Mouse (Mus musculus) embryonic facial prominence, embryonic 11.5 days (tissue): Measurements from ENCODE around the gene Gm11627. TPM values are rescaled to one million over a fixed set of nuclear protein-coding genes. Genes with fewer than 3 reads are reported as not detected.
"Not testable (repeated sequence)": the region's sequence is repeated elsewhere in the genome, so short reads cannot be mapped to it uniquely, and the experiment has no call there.

Experiments used
- ATAC-seq: fragments of 200-750 bp; cut with Nextera tagmentation; replicated peaks from 2 replicates; pipeline ENCODE4 v1.8.0; 2017; ENCODE audit warnings: low read depth; ENCODE audit not compliant: insufficient number of reproducible peaks, low FRiP score, low TSS enrichment
- DNase-seq: peaks from one replicate; pipeline ENCODE4 v3.0.0-alpha.2; 2015; ENCODE audit warnings: low spot score
- H3K27ac ChIP-seq: fragments of 300-500 bp; sonication (generic); replicated peaks from 2 replicates; pipeline ENCODE4 v1.5.1; 2014; ENCODE audit warnings: mild to moderate bottlenecking, low read depth, low read length, control low read depth
- H3K27me3 ChIP-seq: fragments of 300-500 bp; sonication (generic); 2 replicates; pipeline ENCODE4 v1.6.1; 2014; ENCODE audit warnings: mild to moderate bottlenecking, low read length, moderate library complexity, mixed read lengths; ENCODE audit not compliant: control insufficient read depth, insufficient read depth
- H3K36me3 ChIP-seq: fragments of 300-500 bp; sonication (generic); replicated peaks from 2 replicates; pipeline ENCODE4 v1.6.1; 2014; ENCODE audit warnings: low read depth, mild to moderate bottlenecking, low read length, moderate library complexity, mixed read lengths; ENCODE audit not compliant: control insufficient read depth, insufficient read depth
- H3K4me1 ChIP-seq: fragments of 300-500 bp; sonication (generic); 2 replicates; pipeline ENCODE4 v1.6.1; 2014; ENCODE audit warnings: low read length, mixed read lengths; ENCODE audit not compliant: control insufficient read depth, insufficient read depth
- H3K4me2 ChIP-seq: fragments of 300-500 bp; sonication (generic); 2 replicates; pipeline ENCODE4 v1.6.1; 2014; ENCODE audit warnings: low read depth, mild to moderate bottlenecking, control low read depth, low read length, moderate library complexity
- H3K4me3 ChIP-seq: fragments of 300-500 bp; sonication (generic); 2 replicates; pipeline ENCODE4 v1.5.1; 2014; ENCODE audit warnings: low read depth, low read length, control low read depth
- H3K9ac ChIP-seq: fragments of 300-500 bp; sonication (generic); replicated peaks from 2 replicates; pipeline ENCODE4 v1.6.1; 2014; ENCODE audit warnings: mild to moderate bottlenecking, control low read depth, low read length
- H3K9me3 ChIP-seq: fragments of 300-500 bp; sonication (generic); replicated peaks from 2 replicates; pipeline ENCODE4 v1.6.1; 2016; ENCODE audit warnings: mild to moderate bottlenecking, low read length, inconsistent platforms, mixed read lengths; ENCODE audit not compliant: control insufficient read depth
- WGBS: fragments of 180-500 bp; shearing (Covaris S2); extraction: QIAGEN DNeasy Blood & Tissue Kit; methylation state at CpG from one replicate; pipeline ENCODE4 v1.1.7; 2014; 5-methylcytosine and 5-hydroxymethylcytosine counted together
- polyA plus RNA-seq: library from polyadenylated mRNA; unstranded; fragments of >200 nt; fragmentation: Nextera tagmentation; extraction: Ambion mirVana; gene quantifications from 2 replicates; pipeline ENCODE4 v1.2.1, GENCODE M21; 2014

Gene Gm11627
- polyA plus RNA-seq, 1 experiment from 2014 or later: 10.6 TPM

GRCm38 (mm10) chr11:102565741-102566140, 13.5 kb downstream of the Gm11627 start:
- no peak overlapping the region for H3K4me3 ChIP-seq
- H3K27me3 ChIP-seq: no peaks in the 10 kb centered on the region
- H3K9ac ChIP-seq: no peak overlapping the region
- H3K9me3 ChIP-seq: no peaks in the 10 kb centered on the region
- ATAC-seq (no peak), DNase-seq (no peak)
- no peaks in the 10 kb centered on the region for H3K4me1 ChIP-seq
- H3K36me3 ChIP-seq: no peaks in the 10 kb centered on the region
- no peak overlapping the region for H3K4me2 ChIP-seq
- H3K27ac ChIP-seq: no peak overlapping the region

- not testable (repeated sequence) for H3K9ac ChIP-seq, H3K27me3 ChIP-seq, H3K4me3 ChIP-seq, H3K27ac ChIP-seq, H3K4me2 ChIP-seq, DNase-seq, ATAC-seq, H3K4me1 ChIP-seq, H3K36me3 ChIP-seq, H3K9me3 ChIP-seq
- WGBS: 84% methylated on average over 14 of the region's 14 CpGs
Observed at GRCm38 (mm10) chr11:102564952-102565671, 14.1 kb downstream of the Gm11627 start.

GRCm38 (mm10) chr11:102558704-102559103, 20.6 kb downstream of the Gm11627 start:
- H3K4me1 ChIP-seq: no peaks in the 10 kb centered on the region
- H3K36me3 ChIP-seq: no peaks in the 10 kb centered on the region
- H3K9me3 ChIP-seq: no peaks in the 10 kb centered on the region
- no peak overlapping the region for H3K27ac ChIP-seq
- no peak for DNase-seq
- 100% methylated on average over 3 of the region's 5 CpGs for WGBS
- H3K4me3 ChIP-seq: no peak overlapping the region
- H3K27me3 ChIP-seq: no peaks in the 10 kb centered on the region
- H3K9ac ChIP-seq: no peak overlapping the region
- no peak overlapping the region for H3K4me2 ChIP-seq
- no peak for ATAC-seq

- Histone ChIP-seq H3K27ac (no peak overlapping the region), H3K9ac (no peak overlapping the region), H3K4me1 (no peaks in the 10 kb centered on the region), H3K4me2 (no peak overlapping the region), H3K27me3 (no peaks in the 10 kb centered on the region), H3K36me3 (no peaks in the 10 kb centered on the region), H3K9me3 (no peaks in the 10 kb centered on the region), H3K4me3 (no peak overlapping the region)
- no peak for DNase-seq
- ATAC-seq: no peak
- 80% methylated on average over 1 of the region's 1 CpGs for WGBS
Observed at GRCm38 (mm10) chr11:102557386-102557785, 21.9 kb downstream of the Gm11627 start.

GRCm38 (mm10) chr11:102556716-102557074, 22.6 kb downstream of the Gm11627 start:
- H3K9me3 ChIP-seq: no peaks in the 10 kb centered on the region
- H3K27ac ChIP-seq: no peak overlapping the region
- no peak; the same call in 1 of the 2 replicates for ATAC-seq
- no peak overlapping the region for H3K9ac ChIP-seq
- H3K4me2 ChIP-seq: no peak overlapping the region
- H3K4me3 ChIP-seq: peak overlapping the region; percentile 84
- 27% methylated on average over 3 of the region's 3 CpGs for WGBS
- DNase-seq: no peak
- H3K4me1 ChIP-seq: no peaks in the 10 kb centered on the region
- H3K27me3 ChIP-seq: no peaks in the 10 kb centered on the region
- no peaks in the 10 kb centered on the region for H3K36me3 ChIP-seq

- H3K9me3 ChIP-seq: no peaks in the 10 kb centered on the region
- H3K27ac ChIP-seq: peak within 1 kb of the TSS; percentile 88
- H3K4me3 ChIP-seq: peak within 1 kb of the TSS; percentile 84
- H3K4me2 ChIP-seq: peak within 1 kb of the TSS; percentile 60
- H3K27me3 ChIP-seq: no peaks in the 10 kb centered on the region
- H3K4me1 ChIP-seq: no peaks in the 10 kb centered on the region
- ATAC-seq (peak; percentile 95), DNase-seq (peak; percentile 97)
- H3K36me3 ChIP-seq: no peaks in the 10 kb centered on the region
- WGBS: 0% methylated on average over 41 of the region's 55 CpGs
- H3K9ac ChIP-seq: peak within 1 kb of the TSS; percentile 91
Observed at GRCm38 (mm10) chr11:102556031-102556715, 23.1 kb downstream of the Gm11627 start, which contains the start of gene Gpatch8. Gene Gpatch8, minus strand, starts transcription at chr11:102556392.

GRCm38 (mm10) chr11:102555400-102556030, 23.7 kb downstream of the Gm11627 start:
- Histone ChIP-seq H3K36me3 (no peaks in the 10 kb centered on the region), H3K27ac (peak overlapping the region; percentile 88), H3K9me3 (no peaks in the 10 kb centered on the region), H3K4me1 (no peaks in the 10 kb centered on the region), H3K4me2 (peak overlapping the region; percentile 60), H3K9ac (peak overlapping the region; percentile 91), H3K27me3 (no peaks in the 10 kb centered on the region), H3K4me3 (peak overlapping the region; percentile 84)
- ATAC-seq (peak; percentile 61), DNase-seq (peak; percentile 27)
- under 1% methylated on average over 37 of the region's 39 CpGs for WGBS

- Histone ChIP-seq H3K27ac (no peak overlapping the region), H3K4me1 (no peaks in the 10 kb centered on the region), H3K27me3 (no peaks in the 10 kb centered on the region), H3K36me3 (no peaks in the 10 kb centered on the region), H3K4me2 (no peak overlapping the region), H3K4me3 (no peak overlapping the region), H3K9ac (no peak overlapping the region), H3K9me3 (no peaks in the 10 kb centered on the region)
- no peak for DNase-seq
- WGBS: 84% methylated on average over 3 of the region's 3 CpGs
- ATAC-seq: no peak
Observed at GRCm38 (mm10) chr11:102552051-102552450, 27.2 kb downstream of the Gm11627 start.
